Mouse (Mus musculus) spleen, postnatal 10 days (tissue): ENCODE data around the gene Gpi1.
A peak's percentile ranks its signal among the peaks of the same experiment; 100 is the strongest.
"Not testable (repeated sequence)": the region's sequence is repeated elsewhere in the genome, so short reads cannot be mapped to it uniquely, and the experiment has no call there.

Source experiments
- DNase-seq, 2 experiments: peaks; one replicate each; pipeline ENCODE4 v3.0.0; 2021 to 2022; ENCODE audit warnings: low spot score in 2 of 2

The Gpi1 gene

DNA sequence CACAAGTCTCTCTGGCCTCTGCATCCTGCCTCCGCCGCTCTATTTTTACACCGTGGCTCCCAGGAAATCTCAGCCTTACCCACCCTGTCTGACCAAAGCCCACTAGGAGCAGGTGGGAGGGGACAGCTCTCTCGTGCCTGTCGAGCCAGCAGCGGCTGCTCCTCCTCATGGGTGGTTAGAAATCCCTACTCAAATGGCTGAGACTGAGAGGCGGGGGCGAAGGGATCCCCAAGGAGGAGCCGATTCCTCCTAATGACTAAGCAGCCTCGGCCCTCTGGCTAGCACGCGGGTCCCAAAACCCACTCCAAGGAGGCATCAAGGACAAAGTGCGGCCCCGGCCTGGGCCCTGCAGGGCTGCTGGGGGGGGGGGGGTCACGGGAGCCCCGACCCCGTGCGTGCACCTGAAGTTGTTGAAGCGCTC lies 435 bp downstream of the Gpi1 start:
- DNase-seq = peak; percentile 47 to 52

DNA sequence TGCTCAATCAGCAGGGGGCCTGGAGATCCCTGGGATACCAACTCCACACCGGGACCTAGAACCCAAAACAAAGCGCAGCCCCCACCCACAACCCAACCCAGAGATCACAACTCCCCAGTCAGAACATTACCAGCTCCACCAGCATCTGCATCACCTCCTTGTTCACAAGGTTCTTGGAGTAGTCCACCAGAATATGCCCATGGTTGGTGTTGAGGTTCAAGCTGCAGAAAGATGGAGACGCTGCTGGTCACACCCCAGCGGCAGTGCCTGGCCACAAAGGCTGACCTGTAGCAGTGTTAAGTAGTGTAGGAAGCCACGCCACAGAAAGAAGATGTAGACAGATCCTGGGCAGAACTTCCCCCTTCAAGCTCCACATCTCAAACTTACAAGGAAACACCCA lies 983 bp downstream of the Gpi1 start:
- peak in 1 of 2 experiments; percentile 26 for DNase-seq

DNA sequence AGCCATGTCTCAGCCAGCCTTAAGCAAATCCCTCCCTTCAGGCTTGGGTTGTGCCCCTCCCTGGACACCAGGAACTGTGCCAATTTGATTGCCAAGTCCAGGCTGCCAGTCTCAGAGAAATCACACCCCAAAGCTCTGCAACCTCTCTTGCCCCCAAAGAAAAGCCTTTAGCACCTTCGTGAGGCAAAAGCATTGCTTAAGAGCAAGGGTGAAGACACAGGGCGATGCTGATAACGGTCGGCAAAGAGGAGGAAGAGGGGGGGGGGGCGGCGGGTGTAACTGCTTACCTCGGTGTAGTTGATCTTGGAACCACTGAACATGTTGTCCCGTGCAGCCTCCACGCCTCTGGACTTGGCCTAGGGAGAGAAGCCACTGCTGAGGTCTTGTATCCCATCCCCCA lies 1.5 kb downstream of the Gpi1 start:
- DNase-seq = no peak

DNA sequence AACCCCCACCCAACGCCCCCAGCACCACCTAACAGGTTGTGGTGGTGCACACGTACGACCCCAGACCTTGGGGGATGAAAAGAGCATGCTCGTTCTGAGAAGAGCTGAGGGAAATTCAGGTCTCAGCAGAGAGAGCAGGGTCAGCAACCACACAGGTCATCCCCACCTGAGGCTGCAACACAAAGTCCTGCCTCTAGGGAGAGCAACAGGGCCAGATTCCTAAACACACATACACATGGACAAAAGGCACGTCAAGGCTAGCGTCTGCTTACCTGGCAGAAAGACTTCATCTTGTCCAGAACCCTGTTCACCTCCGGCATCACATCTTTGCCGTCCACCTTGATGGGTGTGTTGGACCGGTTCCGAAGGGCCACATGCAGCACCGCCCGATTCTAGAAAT lies 3.3 kb downstream of the Gpi1 start:
- DNase-seq = no peak

- no peak for DNase-seq
Measured at GRCm38 (mm10) chr7:34226086-34226485, 4.0 kb downstream of the Gpi1 start.

- DNase-seq = no peak
Measured at GRCm38 (mm10) chr7:34224308-34224707, 5.8 kb downstream of the Gpi1 start.

- DNase-seq = no peak
Measured at GRCm38 (mm10) chr7:34222340-34222739, 7.8 kb downstream of the Gpi1 start.

- no peak for DNase-seq
Measured at GRCm38 (mm10) chr7:34221594-34222250, 8.4 kb downstream of the Gpi1 start.

GRCm38 (mm10) chr7:34218496-34218895 lies 11.6 kb downstream of the Gpi1 start:
- no peak for DNase-seq

- DNase-seq = no peak
Measured at GRCm38 (mm10) chr7:34216474-34216873, 13.7 kb downstream of the Gpi1 start.

- no peak for DNase-seq
Measured at GRCm38 (mm10) chr7:34215481-34215880, 14.7 kb downstream of the Gpi1 start.

GRCm38 (mm10) chr7:34214644-34215043 lies 15.5 kb downstream of the Gpi1 start:
- peak in 1 of 2 experiments; percentile 32 for DNase-seq

DNA sequence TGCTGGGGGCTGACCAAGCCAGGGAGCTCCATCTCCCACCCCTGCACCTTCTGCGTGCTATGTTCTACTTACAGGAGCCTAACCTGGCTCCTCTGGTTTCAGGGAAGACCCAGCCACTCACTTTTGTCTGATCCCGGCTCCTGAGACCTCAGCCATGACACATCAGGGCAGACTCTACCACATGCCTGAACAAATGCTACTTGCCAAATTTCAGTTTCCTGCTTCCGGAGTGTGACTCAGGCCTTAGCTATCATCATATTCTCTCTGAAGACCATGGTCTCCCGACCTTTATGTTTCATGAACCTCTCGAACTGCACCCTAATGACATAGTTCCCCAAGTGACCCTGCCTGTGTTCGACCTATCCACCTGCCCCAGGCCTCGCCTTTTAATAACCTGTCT lies 16.9 kb downstream of the Gpi1 start:
- DNase-seq = no peak

DNA sequence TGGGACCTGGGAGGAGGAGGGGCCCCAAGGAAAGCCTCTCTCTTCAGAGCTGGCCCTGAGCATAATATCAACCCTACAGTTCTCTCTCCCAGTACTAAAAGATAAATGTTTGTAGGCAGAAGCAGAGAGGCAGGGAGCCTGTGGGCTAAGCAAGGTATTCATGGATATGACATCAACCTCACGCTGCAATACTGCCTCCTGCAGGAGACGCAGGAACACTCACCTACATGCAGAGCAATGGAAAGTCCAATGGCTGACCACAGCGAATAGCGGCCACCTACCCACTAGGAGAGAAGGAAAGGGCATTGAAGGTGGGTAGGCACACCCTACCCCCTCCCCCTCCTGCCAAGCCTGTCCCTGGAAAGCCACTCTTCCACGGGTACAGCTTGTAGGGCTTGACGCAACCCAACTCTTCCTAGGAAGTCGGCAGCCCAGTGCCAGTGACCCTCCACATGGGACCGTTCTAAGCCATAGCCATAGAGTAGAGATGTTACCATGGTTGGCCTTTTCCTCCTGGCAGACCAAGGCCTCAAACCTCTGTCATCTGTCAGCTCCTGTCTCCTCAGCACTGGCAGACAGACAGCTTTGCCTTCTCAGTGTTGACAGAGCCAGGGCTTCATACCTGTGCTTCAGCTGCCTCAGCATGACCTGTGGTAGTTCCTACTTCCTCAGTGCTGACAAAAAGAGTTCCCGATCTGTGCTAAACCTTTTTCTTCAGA lies 21.9 kb downstream of the Gpi1 start:
- DNase-seq = no peak

GRCm38 (mm10) chr7:34206331-34206730 lies 23.8 kb downstream of the Gpi1 start:
- no peak for DNase-seq

GRCm38 (mm10) chr7:34202147-34202546 lies 28.0 kb downstream of the Gpi1 start:
- DNase-seq = not testable (repeated sequence)

- DNase-seq = no peak
Measured at GRCm38 (mm10) chr7:34200829-34201228, 29.3 kb downstream of the Gpi1 start.

GRCm38 (mm10) chr7:34198346-34198745 lies 31.8 kb downstream of the Gpi1 start:
- DNase-seq = peak; percentile 39 to 76

DNA sequence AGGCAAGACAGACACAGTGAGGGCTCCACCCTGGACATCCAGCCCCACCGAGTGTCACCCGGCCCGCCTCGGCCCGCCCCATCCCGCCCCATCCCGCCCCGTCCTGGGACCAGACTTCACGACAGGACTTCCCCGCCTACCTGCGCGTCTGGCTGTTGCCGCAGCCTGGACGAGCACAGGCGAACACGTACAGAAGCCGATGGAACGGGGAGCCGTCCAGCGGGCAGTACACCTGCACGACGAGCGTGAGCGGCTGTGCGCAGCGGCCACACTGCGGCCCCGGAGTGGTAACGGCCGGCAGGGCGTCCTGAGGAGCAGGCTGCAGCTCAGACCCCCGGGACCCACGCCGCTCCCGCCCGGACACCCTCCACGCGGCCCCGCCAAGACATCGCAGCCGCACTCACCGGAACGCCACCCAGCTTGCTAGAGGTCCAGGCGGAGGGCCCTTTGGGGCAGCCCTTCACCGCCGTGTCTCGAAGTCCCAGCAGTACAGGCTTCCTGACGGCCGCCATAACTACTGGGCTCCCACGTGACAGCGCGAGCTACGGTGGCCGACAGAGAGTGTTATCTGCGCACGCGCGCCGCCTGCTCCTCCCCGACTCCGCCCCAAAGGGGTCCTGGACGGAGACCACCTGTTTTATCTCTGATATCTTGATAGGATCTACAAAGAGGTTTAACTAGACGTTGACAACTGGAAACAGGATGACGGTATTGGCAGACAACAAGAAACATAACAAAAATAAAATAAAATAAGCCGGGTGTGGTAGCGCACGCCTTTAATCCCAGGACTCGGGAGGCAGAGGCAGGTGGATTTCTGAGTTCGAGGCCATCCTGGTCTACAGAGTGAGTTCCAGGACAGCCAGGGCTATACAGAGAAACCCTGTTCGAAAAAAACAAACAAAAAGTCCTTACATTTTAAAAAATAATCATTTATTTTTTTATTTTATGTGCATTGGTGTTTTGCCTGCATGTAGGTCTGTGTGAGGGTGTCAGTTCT lies 33.7 kb downstream of the Gpi1 start, which contains the start of gene Pdcd2l:
Gene Pdcd2l, minus strand, starts transcription at position 530 of the 997 bp plus-strand sequence.
- peak; percentile 88 to 94 for DNase-seq

DNA sequence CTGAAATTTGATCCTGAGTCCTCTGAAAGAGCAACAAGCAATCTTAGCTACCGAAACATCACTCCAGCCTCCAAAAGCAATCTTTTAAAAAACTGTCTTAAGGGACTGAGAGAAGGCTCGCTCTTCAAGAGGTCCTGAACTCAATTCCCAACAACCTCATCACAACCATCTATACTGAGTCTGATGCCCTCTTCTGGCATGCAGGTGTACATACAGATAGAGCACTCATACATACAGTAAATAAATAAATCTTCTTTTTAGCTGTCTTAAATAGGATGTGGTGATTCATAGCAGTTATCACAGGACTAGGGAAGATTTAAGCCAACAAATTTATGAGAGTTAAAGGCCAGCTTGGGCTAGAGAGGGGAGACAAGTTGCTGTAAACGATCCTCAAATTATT lies 34.5 kb downstream of the Gpi1 start:
- no peak for DNase-seq

DNA sequence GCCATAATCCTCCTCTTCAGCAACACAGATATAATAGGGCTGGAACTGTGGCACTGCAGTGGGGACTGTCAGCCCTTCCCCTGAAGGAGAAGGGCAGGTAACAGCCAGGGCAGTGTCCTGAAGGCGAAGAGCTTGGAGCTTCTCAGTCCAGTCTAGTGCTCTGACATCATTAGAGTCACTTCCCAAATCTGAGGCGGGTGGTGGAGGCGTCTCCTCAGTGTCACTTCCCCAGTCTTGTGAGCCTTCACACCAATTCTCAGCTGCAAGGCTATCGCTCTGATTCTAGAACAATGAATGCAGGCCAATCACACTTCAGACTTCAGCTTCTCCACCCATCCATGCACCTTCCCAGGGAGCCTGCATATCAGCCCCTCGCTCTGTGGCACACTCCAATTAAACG lies 37.3 kb downstream of the Gpi1 start:
- no peak for DNase-seq

DNA sequence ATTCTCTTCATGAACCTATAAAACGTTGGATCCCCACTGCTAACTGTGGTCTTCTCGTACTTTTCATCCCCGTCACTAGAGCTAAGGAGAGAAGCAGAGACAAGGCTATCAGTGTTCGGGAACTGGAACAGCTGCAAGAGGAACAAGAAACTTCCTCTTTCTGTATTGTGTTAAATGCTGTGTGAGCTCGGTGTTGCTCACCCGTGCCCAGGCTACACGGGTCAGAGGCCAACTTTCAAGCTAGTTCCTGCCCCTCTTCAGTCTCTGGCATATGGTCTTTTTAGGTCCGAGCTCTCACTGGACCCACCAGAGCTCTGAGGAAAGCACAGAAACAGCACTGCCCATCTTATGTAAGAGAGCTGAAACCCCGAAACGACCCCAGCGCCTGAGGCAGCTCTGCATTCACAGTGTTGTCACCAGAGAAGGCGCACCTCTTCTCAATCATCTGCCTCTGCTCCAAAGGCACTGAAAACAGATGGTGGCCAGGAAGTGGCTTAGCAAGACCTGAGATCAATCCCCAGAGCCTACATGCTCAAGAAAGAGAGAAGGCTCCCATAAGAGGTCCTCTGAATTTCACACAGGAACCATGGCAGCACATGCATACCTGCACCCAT lies 40.7 kb downstream of the Gpi1 start:
- peak in 1 of 2 experiments; percentile 55 for DNase-seq
